Mouse (Mus musculus): ENCODE data around the gene Zfp524.
"Not testable (repeated sequence)": the region's sequence is repeated elsewhere in the genome, so short reads cannot be mapped to it uniquely, and the experiment has no call there.

DNA sequence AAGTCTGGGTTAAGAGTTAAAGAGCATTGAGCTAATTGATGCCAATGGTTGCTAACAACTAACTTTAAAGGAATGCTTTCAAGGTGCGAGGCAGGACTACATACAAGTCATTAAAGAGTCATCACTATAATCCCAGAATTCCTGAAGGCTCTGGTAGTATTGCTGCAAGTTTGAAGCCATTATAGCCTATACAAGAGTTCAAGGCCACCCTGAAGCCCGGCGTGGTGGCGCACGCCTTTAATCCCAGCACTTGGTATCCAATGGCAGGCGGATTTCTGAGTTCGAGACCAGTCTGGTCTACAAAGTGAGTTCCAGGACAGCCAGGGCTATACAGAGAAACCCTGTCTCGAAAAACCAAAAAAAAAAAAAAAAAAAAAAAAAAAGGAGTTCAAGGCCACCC, 5.4 kb downstream of the Zfp524 start:
- not testable (repeated sequence) for TF ChIP-seq POLR2A (IDR thresholded peaks at IDR 0.05; ENCODE audit: insufficient read length, low read depth); TCF12 (IDR thresholded peaks at IDR 0.05; ENCODE audit: insufficient read depth, poor library complexity, severe bottlenecking); E2F4 (IDR thresholded peaks at IDR 0.05; ENCODE audit: insufficient read depth); MAX (IDR thresholded peaks at IDR 0.05; ENCODE audit: low read depth); MYOG (IDR thresholded peaks at IDR 0.05; ENCODE audit: control insufficient read depth in 1 of 3, insufficient read depth in 1 of 3, insufficient read length in 2 of 3, low read depth in 2 of 3); POLR2AphosphoS2 (IDR thresholded peaks at IDR 0.05; ENCODE audit: insufficient read length, low read depth); USF1 (IDR thresholded peaks at IDR 0.05; ENCODE audit: low read depth); SRF (IDR thresholded peaks at IDR 0.05; ENCODE audit: control insufficient read depth, insufficient read length, low read depth); CEBPB (IDR thresholded peaks at IDR 0.05; ENCODE audit: insufficient read depth, poor library complexity, severe bottlenecking); MYOD1 (IDR thresholded peaks at IDR 0.05; ENCODE audit: control insufficient read depth in 1 of 3, insufficient read length in 2 of 3, low read depth in 2 of 3)
